Mouse (Mus musculus) embryo, embryonic 11 days (tissue): ENCODE data around the gene Hapln4.

Source experiments
- DNase-seq: peaks from one replicate; pipeline ENCODE4 v3.0.0-alpha.2; 2015

Gene Hapln4

DNA sequence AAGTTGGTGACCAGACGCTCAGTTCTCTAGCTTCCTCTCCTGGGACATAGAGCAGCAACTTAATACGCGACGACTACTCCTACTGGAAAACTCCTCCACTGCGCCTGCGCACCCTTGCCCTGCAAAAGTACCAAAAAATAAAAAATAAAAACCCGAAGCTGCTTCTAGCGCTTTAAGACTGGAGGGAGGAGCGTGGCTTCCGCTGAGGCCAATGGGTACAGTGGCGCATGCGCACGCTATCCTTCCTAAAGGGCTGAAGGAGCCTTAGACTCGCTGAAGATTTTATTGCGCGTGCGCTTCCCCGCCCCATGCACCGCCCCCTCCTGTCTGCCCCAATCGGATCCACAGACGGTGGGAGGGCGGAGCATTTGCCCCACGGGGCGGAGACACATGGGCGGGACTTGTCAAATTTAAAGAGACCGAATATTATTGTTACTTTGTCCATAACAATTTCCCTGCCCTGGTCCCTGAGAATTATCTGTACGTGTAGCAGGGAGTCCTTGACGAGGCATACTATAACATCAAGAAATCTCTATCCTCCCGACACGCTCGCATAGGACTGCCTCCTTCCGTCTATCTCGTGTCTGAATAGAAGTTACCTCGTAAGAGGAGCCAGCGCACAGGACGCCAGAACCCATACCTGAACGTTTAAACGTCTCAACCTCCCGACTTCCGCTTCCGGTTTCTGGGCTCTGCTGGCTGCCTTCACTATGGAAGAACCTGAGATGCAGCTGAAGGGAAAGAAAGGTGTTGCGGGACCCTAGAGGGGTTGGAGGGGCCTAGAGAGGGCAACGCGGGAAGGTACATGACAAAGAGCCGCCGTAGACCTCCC, 56.0 kb downstream of the Hapln4 start, which contains the start of the genes Rfxank, Borcs8 and Mef2b:
Gene Rfxank (minus strand): TSS at position 129 of the 832 bp plus-strand sequence.
Gene Borcs8 (plus strand): TSS at position 474 of the 832 bp plus-strand sequence.
Gene Mef2b (plus strand): TSS at position 686 of the 832 bp plus-strand sequence.
- peak; percentile 99 for DNase-seq

DNA sequence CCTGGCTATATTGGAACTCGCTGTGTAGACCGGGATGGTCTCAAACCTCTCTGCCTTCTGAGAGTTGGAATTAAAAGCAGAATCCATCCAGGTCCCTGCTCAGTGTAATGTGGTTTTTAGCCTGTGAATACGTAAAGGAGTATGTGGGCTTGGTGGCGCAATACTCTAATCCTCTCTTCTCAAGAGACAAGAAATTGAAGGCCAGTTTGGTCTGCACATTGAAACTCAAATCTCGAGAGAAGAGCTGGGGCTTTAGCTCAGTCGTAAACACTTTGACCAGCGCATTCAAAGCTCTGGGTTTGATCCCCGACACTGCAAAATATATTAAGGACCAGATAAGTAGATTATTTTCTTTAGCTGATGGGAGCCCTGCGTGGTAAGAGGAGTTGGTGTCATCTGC, 56.7 kb downstream of the Hapln4 start:
- DNase-seq: no peak
